Mouse (Mus musculus) E14TG2a.4 (cell line): ENCODE data around the gene Rin3.

Source experiments
- CTCF ChIP-seq: conservative IDR thresholded peaks from 2 replicates; pipeline ENCODE4 v1.5.1; 2014; ENCODE audit warnings: low read length
- POU5F1 ChIP-seq: IDR thresholded peaks from 2 replicates; pipeline ENCODE4 v1.6.1; 2014; ENCODE audit warnings: low read length, borderline replicate concordance

DNA sequence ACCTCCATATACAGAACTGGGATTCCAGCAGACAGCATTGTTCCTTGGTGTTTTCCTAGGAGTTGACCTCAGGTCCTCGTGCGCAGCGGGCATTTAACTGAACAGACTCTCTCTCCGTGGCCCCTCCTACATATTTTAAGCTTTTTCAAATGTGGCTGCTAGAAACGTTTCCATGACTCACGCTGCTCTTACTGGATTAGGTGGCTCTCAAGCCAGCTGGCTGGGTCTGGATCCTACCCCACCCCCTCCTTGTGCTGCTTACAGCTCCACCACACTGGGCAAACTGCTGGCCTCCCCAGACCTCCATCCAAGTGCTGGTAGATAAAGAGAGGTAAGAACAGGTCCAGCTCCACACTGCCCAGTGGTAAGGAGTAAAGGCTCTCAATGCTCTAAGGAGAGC is 139.2 kb downstream of the Rin3 start:
- TF ChIP-seq CTCF (no peak), POU5F1 (no peak)
